Mouse (Mus musculus) MEL (cell line): ENCODE data around the gene Klhdc3.

Source experiments
- EP300 ChIP-seq, 2 experiments: IDR thresholded peaks; 2 replicates each; pipeline ENCODE4 v1.6.1; 2011; ENCODE audit warnings: improper control_type of control experiment in 2 of 2, low read length in 2 of 2, low read depth in 1 of 2, mild to moderate bottlenecking in 1 of 2
- GATA1 ChIP-seq: IDR thresholded peaks from 2 replicates; pipeline ENCODE4 v1.6.1; 2011; ENCODE audit warnings: low read depth, low read length, improper control_type of control experiment
- TAL1 ChIP-seq: IDR thresholded peaks from 2 replicates; pipeline ENCODE4 v1.6.1; 2012; ENCODE audit warnings: mild to moderate bottlenecking, inconsistent platforms, low read length, moderate library complexity, mixed read lengths
- ZNF384 ChIP-seq: IDR thresholded peaks from 2 replicates; pipeline ENCODE4 v1.6.1; 2012; ENCODE audit warnings: low read depth, mild to moderate bottlenecking, inconsistent platforms, low read length, improper control_type of control experiment

DNA sequence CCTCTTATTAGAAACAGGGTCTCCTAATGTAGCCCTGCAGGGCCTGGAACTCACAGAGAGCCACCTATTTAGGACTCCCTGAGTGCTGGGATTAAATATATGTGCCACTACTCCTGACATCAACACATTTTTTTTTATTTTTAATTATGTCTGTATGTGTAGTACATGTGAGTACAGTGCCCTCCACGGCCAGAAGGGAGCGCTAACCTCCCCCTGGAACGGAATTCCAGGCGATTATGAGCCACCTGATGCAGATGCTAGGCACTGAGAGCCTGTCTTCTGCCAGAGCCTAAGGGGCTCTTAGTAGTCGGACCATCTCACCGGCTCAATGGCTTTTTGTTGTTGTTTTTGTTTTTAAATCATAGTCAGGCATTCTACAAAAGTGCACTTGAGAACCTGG lies 47.3 kb upstream of the Klhdc3 start:
- TF ChIP-seq ZNF384 = peak; percentile 58; the same call in 1 of the 2 replicates
- no peak for TF ChIP-seq EP300 (IDR thresholded peaks at IDR 0.05; ENCODE audit: low read depth in 1 of 2, low read length in 2 of 2)
- no peak for TF ChIP-seq TAL1
- TF ChIP-seq GATA1 = no peak
